Comparison of ENCODE assay signal across 9 mouse cellular contexts in the genomic region with DNA sequence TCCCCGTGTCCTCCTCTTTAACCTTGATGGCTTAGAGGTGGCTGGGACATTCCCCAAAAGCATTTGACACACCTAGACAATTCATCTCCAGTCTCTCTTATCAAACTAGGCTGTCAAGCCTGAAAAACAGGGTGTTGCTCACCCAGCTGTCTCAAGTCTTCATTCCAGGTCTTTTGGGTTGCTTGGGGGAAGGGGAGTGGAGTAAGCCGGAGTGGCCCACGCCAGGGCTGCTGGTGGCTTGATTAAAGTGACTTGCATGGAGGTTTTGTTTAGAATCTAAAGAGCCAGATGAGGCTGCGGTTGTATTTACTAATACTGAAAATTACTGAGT.
DNase-seq lines count a peak whose midpoint lies in the region; ATAC-seq and TF ChIP-seq lines count a peak whose summit lies in the region.
"Had no signal": no experiment of that assay in that cellular context is flagged by ENCODE, and none has a peak within 500 bp of the region (broad histone marks: within the 10 kb centered on the region; RNA-seq: fewer than 3 reads in every experiment).

No protein-coding gene starts in this region.

- peak overlapping the region; percentile 76 for H3K9ac ChIP-seq in heart, embryonic 12.5 days
- peak overlapping the region; percentile 11; the same call in 1 of the 2 replicates for H3K9ac ChIP-seq in ES-Bruce4 (ENCODE audit: low read depth, poor library complexity, severe bottlenecking)
- no peak overlapping the region for H3K9ac ChIP-seq in liver, embryonic 16.5 days (ENCODE audit: low read depth, low read length)

- H3K27me3 ChIP-seq in heart, embryonic 12.5 days (replicated peaks) = no peaks in the 10 kb centered on the region
- H3K27me3 ChIP-seq in ES-Bruce4 (ENCODE audit: control insufficient read depth, insufficient read depth, low read length, poor library complexity, severe bottlenecking) = no peaks in the 10 kb centered on the region
- H3K27me3 ChIP-seq in hindbrain, embryonic 10.5 days (ENCODE audit: insufficient read depth, poor library complexity, severe bottlenecking) = peaks cover 36% of the 10 kb centered on the region
- H3K27me3 ChIP-seq in liver, embryonic 16.5 days (ENCODE audit: control insufficient read depth, insufficient read depth, low read depth, low read length) = peaks cover 6% of the 10 kb centered on the region

- H3K4me2 ChIP-seq in heart, embryonic 12.5 days = peak overlapping the region; percentile 73
- peak overlapping the region; percentile 43 for H3K4me2 ChIP-seq in liver, embryonic 16.5 days (ENCODE audit: low read depth, low read length)

- WGBS in heart, embryonic 12.5 days = 15% methylated on average over 4 of the region's 4 CpGs
- WGBS in hindbrain, embryonic 10.5 days = 13% methylated on average over 4 of the region's 4 CpGs
- WGBS in liver, embryonic 16.5 days (ENCODE audit: insufficient replicate concordance) = 42% methylated on average over 4 of the region's 4 CpGs

- peaks cover 63% of the 10 kb centered on the region for H3K4me1 ChIP-seq in heart, embryonic 12.5 days (replicated peaks)
- H3K4me1 ChIP-seq in ES-Bruce4 (ENCODE audit: control insufficient read depth, insufficient read depth, low read length) = peaks cover 4% of the 10 kb centered on the region
- H3K4me1 ChIP-seq in hindbrain, embryonic 10.5 days (replicated peaks) = peaks cover 82% of the 10 kb centered on the region
- peaks cover 15% of the 10 kb centered on the region for H3K4me1 ChIP-seq in liver, embryonic 16.5 days (ENCODE audit: control insufficient read depth, low read depth, low read length)

- TF ChIP-seq EP300 in ES-Bruce4 (IDR thresholded peaks at IDR 0.05; ENCODE audit: insufficient read depth, low read depth, low read length) = no peak

- TF ChIP-seq POLR2A in ES-Bruce4 (IDR thresholded peaks at IDR 0.05; ENCODE audit: insufficient read depth, low read length) = no peak

- H3K27ac ChIP-seq in heart, embryonic 12.5 days (ENCODE audit: poor library complexity, severe bottlenecking) = peak overlapping the region; percentile 93
- H3K27ac ChIP-seq in ES-Bruce4 (ENCODE audit: insufficient read depth, low read length) = peak overlapping the region; percentile 55; the same call in 1 of the 2 replicates
- H3K27ac ChIP-seq in hindbrain, embryonic 10.5 days = peak overlapping the region; percentile 76
- H3K27ac ChIP-seq in liver, embryonic 16.5 days (ENCODE audit: low read length) = no peak overlapping the region; the same call in 1 of the 2 replicates

- no peaks in the 10 kb centered on the region for H3K9me3 ChIP-seq in heart, embryonic 12.5 days (replicated peaks)
- H3K9me3 ChIP-seq in ES-Bruce4 (replicated peaks; ENCODE audit: control insufficient read depth, insufficient read depth, low read length, poor library complexity, severe bottlenecking) = no peaks in the 10 kb centered on the region
- H3K9me3 ChIP-seq in hindbrain, embryonic 10.5 days = no peaks in the 10 kb centered on the region
- no peaks in the 10 kb centered on the region for H3K9me3 ChIP-seq in liver, embryonic 16.5 days (replicated peaks; ENCODE audit: control insufficient read depth, low read length)

- no peak for TF ChIP-seq CTCF in ES-Bruce4 (IDR thresholded peaks at IDR 0.05; ENCODE audit: low read depth, low read length)

- ATAC-seq in heart, embryonic 12.5 days (ENCODE audit: insufficient number of reproducible peaks, low FRiP score) = no peak; the same call in 1 of the 2 replicates
- ATAC-seq in liver, embryonic 16.5 days (ENCODE audit: low read depth) = peak; percentile 42; the same call in 1 of the 2 replicates

- intact Hi-C loops in gastrocnemius, postnatal 14 days (cut with DNase I; ENCODE audit: low total_unique reads) = no loop called here

- no peak for DNase-seq in heart, adult 11 months
- no peak for DNase-seq in hindbrain, embryonic 10.5 days (ENCODE audit: low spot score)
- DNase-seq in adrenal gland, adult 8-10 months = no peak
- no peak for DNase-seq in gastrocnemius, postnatal 14 days
- no peak for DNase-seq in frontal cortex, postnatal 10 days (ENCODE audit: low spot score in 2 of 2)
- DNase-seq: thymus, postnatal 36 days had no signal

- peak overlapping the region; percentile 52 for H3K4me3 ChIP-seq in heart, embryonic 12.5 days
- H3K4me3 ChIP-seq in ES-Bruce4 (ENCODE audit: low read depth, low read length) = peak overlapping the region; percentile 78
- peak overlapping the region; percentile 52 for H3K4me3 ChIP-seq in hindbrain, embryonic 10.5 days
- H3K4me3 ChIP-seq in liver, embryonic 16.5 days (ENCODE audit: low read depth, low read length) = peak overlapping the region; percentile 40

- H3K36me3 ChIP-seq in heart, embryonic 12.5 days = no peaks in the 10 kb centered on the region
- H3K36me3 ChIP-seq in ES-Bruce4 (ENCODE audit: control insufficient read depth, insufficient read depth, low read length, poor library complexity, severe bottlenecking) = no peaks in the 10 kb centered on the region
- H3K36me3 ChIP-seq in hindbrain, embryonic 10.5 days = no peaks in the 10 kb centered on the region
- no peaks in the 10 kb centered on the region for H3K36me3 ChIP-seq in liver, embryonic 16.5 days (ENCODE audit: control insufficient read depth, insufficient read depth)
